In genomic region chr16:75779271-75779670, GRCm38 (mm10) we compare ENCODE assay signal across 8 mouse cellular contexts. TPM values are rescaled to one million over a fixed set of nuclear protein-coding genes. Genes with fewer than 3 reads are reported as not detected.
DNase-seq lines count a peak whose midpoint lies in the region; ATAC-seq and TF ChIP-seq lines count a peak whose summit lies in the region.
"Had no signal": no experiment of that assay in that cellular context is flagged by ENCODE, and none has a peak within 500 bp of the region (broad histone marks: within the 10 kb centered on the region; RNA-seq: fewer than 3 reads in every experiment).

No protein-coding gene starts in this region.

- no peak for ATAC-seq in kidney, postnatal 0 days (replicated peaks; ENCODE audit: low FRiP score, low read depth)
- ATAC-seq in kidney, embryonic 14.5 days (ENCODE audit: low FRiP score, low TSS enrichment) = no peak
- peak; percentile 85 for ATAC-seq in CD4-positive, CD25-positive, alpha-beta regulatory T cell, adult 4 months
- no peak for ATAC-seq in lung, embryonic 14.5 days (ENCODE audit: insufficient read depth)
- no peak for ATAC-seq in frontal cortex, adult (ENCODE audit: low TSS enrichment)

- no peak overlapping the region for H3K9ac ChIP-seq in kidney, postnatal 0 days (ENCODE audit: low read depth, low read length)
- H3K9ac ChIP-seq in kidney, embryonic 14.5 days (ENCODE audit: low read depth, low read length) = no peak overlapping the region
- no peak overlapping the region for H3K9ac ChIP-seq in lung, embryonic 14.5 days
- H3K9ac ChIP-seq: embryonic facial prominence, embryonic 12.5 days had no signal

- DNase-seq in kidney, postnatal 0 days (ENCODE audit: low spot score) = peak; percentile 81
- DNase-seq in ZHBTc4 (ENCODE audit: low read depth, low spot score) = peak; percentile 30
- DNase-seq in lung, embryonic 14.5 days = peak; percentile 76
- DNase-seq in gastrocnemius, postnatal 25 days = no peak

- no peaks in the 10 kb centered on the region for H3K9me3 ChIP-seq in kidney, postnatal 0 days (replicated peaks; ENCODE audit: low read length)
- no peaks in the 10 kb centered on the region for H3K9me3 ChIP-seq in kidney, embryonic 14.5 days (ENCODE audit: control insufficient read depth, low read length)
- no peaks in the 10 kb centered on the region for H3K9me3 ChIP-seq in lung, embryonic 14.5 days (ENCODE audit: low read depth, low read length)
- H3K9me3 ChIP-seq: embryonic facial prominence, embryonic 12.5 days had no signal

- H3K4me3 ChIP-seq in kidney, postnatal 0 days (replicated peaks; ENCODE audit: low read depth, low read length) = no peak overlapping the region
- H3K4me3 ChIP-seq in kidney, embryonic 14.5 days (ENCODE audit: low read length) = no peak overlapping the region
- no peak overlapping the region for H3K4me3 ChIP-seq in lung, embryonic 14.5 days (ENCODE audit: low read depth, low read length)
- H3K4me3 ChIP-seq: embryonic facial prominence, embryonic 12.5 days had no signal

- no peaks in the 10 kb centered on the region for H3K36me3 ChIP-seq in kidney, postnatal 0 days (ENCODE audit: insufficient read depth, low read length)
- H3K36me3 ChIP-seq in kidney, embryonic 14.5 days (ENCODE audit: control insufficient read depth, insufficient read depth, low read length) = no peaks in the 10 kb centered on the region
- no peaks in the 10 kb centered on the region for H3K36me3 ChIP-seq in lung, embryonic 14.5 days (ENCODE audit: insufficient read depth)
- H3K36me3 ChIP-seq: embryonic facial prominence, embryonic 12.5 days had no signal

- H3K27ac ChIP-seq in kidney, postnatal 0 days = no peak overlapping the region
- H3K27ac ChIP-seq in kidney, embryonic 14.5 days (ENCODE audit: low read depth, low read length) = no peak overlapping the region
- no peak overlapping the region for H3K27ac ChIP-seq in lung, embryonic 14.5 days (ENCODE audit: low read depth)
- H3K27ac ChIP-seq: embryonic facial prominence, embryonic 12.5 days had no signal

- 33% methylated on average over 1 of the region's 1 CpGs for WGBS in kidney, postnatal 0 days
- WGBS in kidney, embryonic 14.5 days = 58% methylated on average over 1 of the region's 1 CpGs
- 21% methylated on average over 1 of the region's 1 CpGs for WGBS in lung, embryonic 14.5 days

- H3K4me1 ChIP-seq in kidney, postnatal 0 days (replicated peaks; ENCODE audit: insufficient read depth, low read length) = no peaks in the 10 kb centered on the region
- H3K4me1 ChIP-seq in kidney, embryonic 14.5 days (ENCODE audit: control insufficient read depth, insufficient read depth, low read length) = no peaks in the 10 kb centered on the region
- no peaks in the 10 kb centered on the region for H3K4me1 ChIP-seq in lung, embryonic 14.5 days (ENCODE audit: insufficient read depth)
- H3K4me1 ChIP-seq: embryonic facial prominence, embryonic 12.5 days had no signal

- H3K4me2 ChIP-seq in kidney, postnatal 0 days (ENCODE audit: low read length) = no peak overlapping the region
- no peak overlapping the region for H3K4me2 ChIP-seq in kidney, embryonic 14.5 days (replicated peaks; ENCODE audit: low read depth, low read length)
- no peak overlapping the region for H3K4me2 ChIP-seq in lung, embryonic 14.5 days
- H3K4me2 ChIP-seq: embryonic facial prominence, embryonic 12.5 days had no signal

- no peaks in the 10 kb centered on the region for H3K27me3 ChIP-seq in kidney, postnatal 0 days (ENCODE audit: insufficient read depth, low read length)
- no peaks in the 10 kb centered on the region for H3K27me3 ChIP-seq in kidney, embryonic 14.5 days (ENCODE audit: control insufficient read depth, insufficient read depth, low read length)
- H3K27me3 ChIP-seq in lung, embryonic 14.5 days (ENCODE audit: insufficient read depth, low read length) = no peaks in the 10 kb centered on the region
- H3K27me3 ChIP-seq: embryonic facial prominence, embryonic 12.5 days had no signal

- TF ChIP-seq CTCF in kidney, postnatal 0 days (IDR thresholded peaks at IDR 0.05; ENCODE audit: low read depth) = peak; percentile 86
- TF ChIP-seq CTCF in lung, embryonic 14.5 days (IDR thresholded peaks at IDR 0.05; ENCODE audit: low read depth) = peak; percentile 59

RNA-seq across cellular contexts. Expression of gene Hspa13, which starts 12.4 kb away (rescaled TPM):
- 27.7 and 30.0 TPM in 2 replicates for polyA plus RNA-seq in kidney, postnatal 0 days (2015; fragmentation: Nextera tagmentation; extraction: Ambion mirVana)
- polyA plus RNA-seq in kidney, embryonic 14.5 days (2014; fragmentation: Nextera tagmentation; extraction: Ambion mirVana) = 34.4 and 42.5 TPM in 2 replicates
- polyA plus RNA-seq in CD4-positive, CD25-positive, alpha-beta regulatory T cell, adult 4 months (2017; shearing (Covaris generic)) = 1 to 10 TPM; 9.3 to 10.0 TPM
- polyA plus RNA-seq in lung, embryonic 14.5 days (2014; fragmentation: Nextera tagmentation; extraction: Ambion mirVana) = 36.6 and 38.2 TPM in 2 replicates
- 1 to 10 TPM; 6.6 to 7.3 TPM for total RNA-seq in gastrocnemius, postnatal 25 days (2021)
